9 mouse cellular contexts compared by ENCODE assay signal in the genomic region with DNA sequence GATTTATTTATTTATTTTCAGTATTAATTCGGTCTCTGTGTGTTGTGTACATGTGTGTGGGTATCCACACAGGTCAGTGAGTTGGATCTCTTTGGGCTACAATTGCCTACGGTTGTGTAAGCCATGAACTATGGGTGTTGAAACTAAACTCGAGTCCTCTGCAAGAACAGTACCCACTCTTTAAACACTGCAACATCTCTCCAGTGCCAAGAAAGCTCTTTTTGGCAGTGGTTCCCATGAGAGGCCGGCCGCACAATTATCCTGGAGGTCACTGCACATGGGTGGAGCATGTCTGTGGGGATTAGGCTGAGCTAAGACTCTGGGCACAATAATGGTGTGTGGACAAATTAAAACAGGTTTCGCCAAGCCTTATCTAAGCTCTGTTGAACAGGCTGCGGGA. TPM values are rescaled to one million over a fixed set of nuclear protein-coding genes. Genes with fewer than 3 reads are reported as not detected.
DNase-seq lines count a peak whose midpoint lies in the region; ATAC-seq and TF ChIP-seq lines count a peak whose summit lies in the region.
"Had no signal": no experiment of that assay in that cellular context is flagged by ENCODE, and none has a peak within 500 bp of the region (broad histone marks: within the 10 kb centered on the region; RNA-seq: fewer than 3 reads in every experiment).

No protein-coding gene starts in this region.

- H3K27me3 ChIP-seq in forebrain, embryonic 15.5 days = no peaks in the 10 kb centered on the region
- H3K27me3 ChIP-seq in limb, embryonic 10.5 days (ENCODE audit: low read depth, poor library complexity, severe bottlenecking) = no peaks in the 10 kb centered on the region
- no peaks in the 10 kb centered on the region for H3K27me3 ChIP-seq in stomach, postnatal 0 days (ENCODE audit: control insufficient read depth, insufficient read depth, low read length)
- H3K27me3 ChIP-seq: midbrain, embryonic 12.5 days had no signal

- TF ChIP-seq CTCF in stomach, postnatal 0 days (IDR thresholded peaks at IDR 0.05; ENCODE audit: low read depth) = no peak

- 40% methylated on average over 7 of the region's 7 CpGs for WGBS in forebrain, embryonic 15.5 days
- 90% methylated on average over 7 of the region's 7 CpGs for WGBS in limb, embryonic 10.5 days
- WGBS in stomach, postnatal 0 days = 30% methylated on average over 7 of the region's 7 CpGs

- peak; percentile 55 for DNase-seq in urinary bladder, postnatal 14 days (ENCODE audit: low spot score)
- DNase-seq in urinary bladder, postnatal 10 days (ENCODE audit: low spot score) = no peak
- no peak for DNase-seq in limb, embryonic 10.5 days (ENCODE audit: low spot score)
- peak; percentile 68 for DNase-seq in stomach, postnatal 0 days (ENCODE audit: low spot score)
- DNase-seq in right cerebral cortex, adult 18-20 months = no peak
- no peak for DNase-seq in thymus, adult 18-20 months
- DNase-seq in spleen, postnatal 14 days (ENCODE audit: low spot score in 2 of 2) = no peak

- no peaks in the 10 kb centered on the region for H3K9me3 ChIP-seq in forebrain, embryonic 15.5 days
- no peaks in the 10 kb centered on the region for H3K9me3 ChIP-seq in limb, embryonic 10.5 days (replicated peaks)
- no peaks in the 10 kb centered on the region for H3K9me3 ChIP-seq in stomach, postnatal 0 days (ENCODE audit: control insufficient read depth, low read length)
- H3K9me3 ChIP-seq: midbrain, embryonic 12.5 days had no signal

- no peak for TF ChIP-seq EP300 in stomach, postnatal 0 days (optimal IDR thresholded peaks at IDR 0.05)

- peaks cover 22% of the 10 kb centered on the region for H3K4me1 ChIP-seq in forebrain, embryonic 15.5 days
- peaks cover 78% of the 10 kb centered on the region for H3K4me1 ChIP-seq in limb, embryonic 10.5 days
- peaks cover 16% of the 10 kb centered on the region for H3K4me1 ChIP-seq in stomach, postnatal 0 days (replicated peaks; ENCODE audit: control insufficient read depth, insufficient read depth)

- ATAC-seq in forebrain, embryonic 15.5 days (replicated peaks) = peak; percentile 59
- peak; percentile 46 for ATAC-seq in stomach, postnatal 0 days (ENCODE audit: low FRiP score, low TSS enrichment)

- H3K36me3 ChIP-seq in forebrain, embryonic 15.5 days = no peaks in the 10 kb centered on the region
- H3K36me3 ChIP-seq in limb, embryonic 10.5 days = 0 out of 2 replicates have a peak, but pooled peaks cover 9% of the 10 kb centered on the region
- no peaks in the 10 kb centered on the region for H3K36me3 ChIP-seq in stomach, postnatal 0 days (ENCODE audit: control insufficient read depth, insufficient read depth, low read length)
- H3K36me3 ChIP-seq: midbrain, embryonic 12.5 days had no signal

- no peak overlapping the region for H3K4me2 ChIP-seq in forebrain, embryonic 15.5 days (replicated peaks)
- H3K4me2 ChIP-seq in stomach, postnatal 0 days (replicated peaks; ENCODE audit: low read depth) = no peak overlapping the region
- H3K4me2 ChIP-seq: midbrain, embryonic 12.5 days had no signal

- H3K4me3 ChIP-seq in forebrain, embryonic 15.5 days = no peak overlapping the region
- H3K4me3 ChIP-seq in limb, embryonic 10.5 days = no peak overlapping the region
- H3K4me3 ChIP-seq in stomach, postnatal 0 days (ENCODE audit: low read depth, low read length) = no peak overlapping the region
- H3K4me3 ChIP-seq: midbrain, embryonic 12.5 days had no signal

- H3K27ac ChIP-seq in forebrain, embryonic 15.5 days (replicated peaks) = peak overlapping the region; percentile 36; the same call in 1 of the 2 replicates
- H3K27ac ChIP-seq in limb, embryonic 10.5 days = peak overlapping the region; percentile 92
- peak overlapping the region; percentile 61 for H3K27ac ChIP-seq in stomach, postnatal 0 days (replicated peaks)
- H3K27ac ChIP-seq: midbrain, embryonic 12.5 days had no signal

- H3K9ac ChIP-seq in forebrain, embryonic 15.5 days (replicated peaks) = no peak overlapping the region
- no peak overlapping the region for H3K9ac ChIP-seq in stomach, postnatal 0 days (ENCODE audit: low read length)
- H3K9ac ChIP-seq: midbrain, embryonic 12.5 days had no signal

RNA-seq across cellular contexts. Expression of a gene that starts 36.6 kb away (rescaled TPM):
- 31.5 and 33.5 TPM in 2 replicates for polyA plus RNA-seq in forebrain, embryonic 15.5 days (2015; fragmentation: Nextera tagmentation; extraction: Ambion mirVana)
- 22.2 and 24.5 TPM in 2 replicates for polyA plus RNA-seq in limb, embryonic 10.5 days (2016; fragmentation: Nextera tagmentation; extraction: Ambion mirVana)
- polyA plus RNA-seq in stomach, postnatal 0 days (2015; fragmentation: Nextera tagmentation; extraction: Ambion mirVana) = 37.2 and 37.7 TPM in 2 replicates

RNA-seq across cellular contexts. Expression of a gene that starts 55.1 kb away (rescaled TPM):
- polyA plus RNA-seq in forebrain, embryonic 15.5 days (2015; fragmentation: Nextera tagmentation; extraction: Ambion mirVana) = 4.1 and 5.3 TPM in 2 replicates
- 9.9 and 10.1 TPM in 2 replicates for polyA plus RNA-seq in limb, embryonic 10.5 days (2016; fragmentation: Nextera tagmentation; extraction: Ambion mirVana)
- 54.1 TPM in 2 replicates for polyA plus RNA-seq in stomach, postnatal 0 days (2015; fragmentation: Nextera tagmentation; extraction: Ambion mirVana)

RNA-seq across cellular contexts. Expression of a gene that starts 55.2 kb away (rescaled TPM):
- polyA plus RNA-seq in forebrain, embryonic 15.5 days (2015; fragmentation: Nextera tagmentation; extraction: Ambion mirVana) = 15.6 and 16.0 TPM in 2 replicates
- polyA plus RNA-seq in limb, embryonic 10.5 days (2016; fragmentation: Nextera tagmentation; extraction: Ambion mirVana) = 14.0 and 14.6 TPM in 2 replicates
- polyA plus RNA-seq in stomach, postnatal 0 days (2015; fragmentation: Nextera tagmentation; extraction: Ambion mirVana) = 13.3 and 15.8 TPM in 2 replicates

Comparison
In these comparisons a context has a peak if more than half of its experiments do, and no peak if none do; other contexts are left out.
1. DNase-seq: peak in urinary bladder, postnatal 14 days (single experiment) and stomach, postnatal 0 days (single experiment); none in urinary bladder, postnatal 10 days (single experiment), limb, embryonic 10.5 days (single experiment), right cerebral cortex, adult 18-20 months (single experiment), thymus, adult 18-20 months (0 of 2) and spleen, postnatal 14 days (0 of 2).
2. H3K27ac ChIP-seq: peak in every context shown above with its lines; median percentile 92 in limb, embryonic 10.5 days; 61 in stomach, postnatal 0 days; 36 in forebrain, embryonic 15.5 days.